Mouse (Mus musculus): ENCODE measurements around the gene Klhl35. TPM values are rescaled to one million over a fixed set of nuclear protein-coding genes. Genes with fewer than 3 reads are reported as not detected.
A peak's percentile ranks its signal among the peaks of the same experiment; 100 is the strongest.

Klhl35 gene
- polyA plus RNA-seq, 1 experiment from 2014 or later = 2.4 TPM

- Histone ChIP-seq H3K4me1 (ENCODE audit: control insufficient read depth, insufficient read depth, low read length) (peaks cover 12% of the 10 kb centered on the region; the same call in 1 of the 2 replicates), H3K36me3 (ENCODE audit: control insufficient read depth, insufficient read depth, low read length) (peaks cover 41% of the 10 kb centered on the region), H3K27me3 (ENCODE audit: control insufficient read depth, insufficient read depth, low read length) (no peaks in the 10 kb centered on the region), H3K9ac (replicated peaks; ENCODE audit: low read depth, low read length) (no peak overlapping the region), H3K9me3 (ENCODE audit: control insufficient read depth, low read length) (no peaks in the 10 kb centered on the region), H3K4me3 (ENCODE audit: low read depth, low read length) (no peak overlapping the region), H3K27ac (ENCODE audit: low read depth, low read length) (no peak overlapping the region), H3K4me2 (ENCODE audit: low read depth, low read length) (no peak overlapping the region)
- 90% methylated on average over 2 of the region's 2 CpGs for WGBS
- no peak for ATAC-seq (ENCODE audit: low read depth)
Measured at GRCm38 (mm10) chr7:99475562-99475911, 9.7 kb downstream of the Klhl35 start.

GRCm38 (mm10) chr7:99476558-99477114 lies 10.8 kb downstream of the Klhl35 start:
- ATAC-seq (ENCODE audit: low read depth) = no peak
- Histone ChIP-seq H3K4me1 (ENCODE audit: control insufficient read depth, insufficient read depth, low read length) (peaks cover 14% of the 10 kb centered on the region), H3K27ac (ENCODE audit: low read depth, low read length) (no peak overlapping the region), H3K27me3 (ENCODE audit: control insufficient read depth, insufficient read depth, low read length) (no peaks in the 10 kb centered on the region), H3K4me3 (ENCODE audit: low read depth, low read length) (no peak overlapping the region), H3K36me3 (ENCODE audit: control insufficient read depth, insufficient read depth, low read length) (peaks cover 52% of the 10 kb centered on the region), H3K9me3 (ENCODE audit: control insufficient read depth, low read length) (no peaks in the 10 kb centered on the region), H3K4me2 (ENCODE audit: low read depth, low read length) (no peak overlapping the region), H3K9ac (replicated peaks; ENCODE audit: low read depth, low read length) (no peak overlapping the region)
- WGBS = 31% methylated on average over 3 of the region's 3 CpGs

GRCm38 (mm10) chr7:99477235-99477634 lies 11.4 kb downstream of the Klhl35 start:
- Histone ChIP-seq H3K9me3 (ENCODE audit: control insufficient read depth, low read length) (no peaks in the 10 kb centered on the region), H3K4me1 (ENCODE audit: control insufficient read depth, insufficient read depth, low read length) (peaks cover 20% of the 10 kb centered on the region), H3K27me3 (ENCODE audit: control insufficient read depth, insufficient read depth, low read length) (no peaks in the 10 kb centered on the region), H3K4me2 (ENCODE audit: low read depth, low read length) (no peak overlapping the region), H3K27ac (ENCODE audit: low read depth, low read length) (no peak overlapping the region), H3K4me3 (ENCODE audit: low read depth, low read length) (no peak overlapping the region), H3K9ac (replicated peaks; ENCODE audit: low read depth, low read length) (no peak overlapping the region), H3K36me3 (ENCODE audit: control insufficient read depth, insufficient read depth, low read length) (peaks cover 56% of the 10 kb centered on the region)
- 86% methylated on average over 5 of the region's 5 CpGs for WGBS
- ATAC-seq (ENCODE audit: low read depth) = no peak

GRCm38 (mm10) chr7:99482637-99483036 lies 16.8 kb downstream of the Klhl35 start:
- peaks cover 45% of the 10 kb centered on the region for H3K36me3 ChIP-seq (ENCODE audit: control insufficient read depth, insufficient read depth, low read length)
- peak overlapping the region; percentile 69 for H3K9ac ChIP-seq (replicated peaks; ENCODE audit: low read depth, low read length)
- H3K4me2 ChIP-seq (ENCODE audit: low read depth, low read length) = peak overlapping the region; percentile 86
- H3K9me3 ChIP-seq (ENCODE audit: control insufficient read depth, low read length) = no peaks in the 10 kb centered on the region
- peaks cover 22% of the 10 kb centered on the region for H3K4me1 ChIP-seq (ENCODE audit: control insufficient read depth, insufficient read depth, low read length)
- no peaks in the 10 kb centered on the region for H3K27me3 ChIP-seq (ENCODE audit: control insufficient read depth, insufficient read depth, low read length)
- peak overlapping the region; percentile 66; the same call in 1 of the 2 replicates for H3K27ac ChIP-seq (ENCODE audit: low read depth, low read length)
- H3K4me3 ChIP-seq (ENCODE audit: low read depth, low read length) = peak overlapping the region; percentile 65
- ATAC-seq (ENCODE audit: low read depth) = no peak
- 2% methylated on average over 6 of the region's 6 CpGs for WGBS

GRCm38 (mm10) chr7:99483271-99483923 lies 17.6 kb downstream of the Klhl35 start, which contains the start of gene Rps3:
Gene Rps3 (minus strand): TSS chr7:99483738.
- H3K27me3 ChIP-seq (ENCODE audit: control insufficient read depth, insufficient read depth, low read length) = no peaks in the 10 kb centered on the region
- peak; percentile 96 for ATAC-seq (ENCODE audit: low read depth)
- peak within 1 kb of the TSS; percentile 86 for H3K4me2 ChIP-seq (ENCODE audit: low read depth, low read length)
- H3K27ac ChIP-seq (ENCODE audit: low read depth, low read length) = peak within 1 kb of the TSS; percentile 66; the same call in 1 of the 2 replicates
- peak within 1 kb of the TSS; percentile 69 for H3K9ac ChIP-seq (replicated peaks; ENCODE audit: low read depth, low read length)
- under 1% methylated on average over 45 of the region's 45 CpGs for WGBS
- no peaks in the 10 kb centered on the region for H3K9me3 ChIP-seq (ENCODE audit: control insufficient read depth, low read length)
- H3K4me3 ChIP-seq (ENCODE audit: low read depth, low read length) = peak within 1 kb of the TSS; percentile 65
- peaks cover 22% of the 10 kb centered on the region for H3K4me1 ChIP-seq (ENCODE audit: control insufficient read depth, insufficient read depth, low read length)
- peaks cover 37% of the 10 kb centered on the region for H3K36me3 ChIP-seq (ENCODE audit: control insufficient read depth, insufficient read depth, low read length)

GRCm38 (mm10) chr7:99483924-99484319 lies 18.1 kb downstream of the Klhl35 start:
- Histone ChIP-seq H3K36me3 (ENCODE audit: control insufficient read depth, insufficient read depth, low read length) (peaks cover 32% of the 10 kb centered on the region), H3K9ac (replicated peaks; ENCODE audit: low read depth, low read length) (no peak overlapping the region), H3K27ac (ENCODE audit: low read depth, low read length) (no peak overlapping the region; the same call in 1 of the 2 replicates), H3K27me3 (ENCODE audit: control insufficient read depth, insufficient read depth, low read length) (no peaks in the 10 kb centered on the region), H3K4me1 (ENCODE audit: control insufficient read depth, insufficient read depth, low read length) (peaks cover 22% of the 10 kb centered on the region), H3K4me2 (ENCODE audit: low read depth, low read length) (peak overlapping the region; percentile 47), H3K4me3 (ENCODE audit: low read depth, low read length) (peak overlapping the region; percentile 65), H3K9me3 (ENCODE audit: control insufficient read depth, low read length) (no peaks in the 10 kb centered on the region)
- peak; percentile 39; the same call in 1 of the 2 replicates for ATAC-seq (ENCODE audit: low read depth)
- 44% methylated on average over 8 of the region's 8 CpGs for WGBS

- 97% methylated on average over 1 of the region's 1 CpGs for WGBS
- no peak overlapping the region for H3K9ac ChIP-seq (replicated peaks; ENCODE audit: low read depth, low read length)
- H3K4me3 ChIP-seq (ENCODE audit: low read depth, low read length) = no peak overlapping the region
- H3K27ac ChIP-seq (ENCODE audit: low read depth, low read length) = no peak overlapping the region
- no peak for ATAC-seq (ENCODE audit: low read depth)
- H3K4me1 ChIP-seq (ENCODE audit: control insufficient read depth, insufficient read depth, low read length) = peaks cover 20% of the 10 kb centered on the region
- H3K27me3 ChIP-seq (ENCODE audit: control insufficient read depth, insufficient read depth, low read length) = no peaks in the 10 kb centered on the region
- H3K4me2 ChIP-seq (ENCODE audit: low read depth, low read length) = no peak overlapping the region
- no peaks in the 10 kb centered on the region for H3K9me3 ChIP-seq (ENCODE audit: control insufficient read depth, low read length)
- H3K36me3 ChIP-seq (ENCODE audit: control insufficient read depth, insufficient read depth, low read length) = peaks cover 24% of the 10 kb centered on the region
Measured at GRCm38 (mm10) chr7:99484679-99485078, 18.9 kb downstream of the Klhl35 start.

- no peak overlapping the region for H3K27ac ChIP-seq (ENCODE audit: low read depth, low read length)
- no peak for ATAC-seq (ENCODE audit: low read depth)
- H3K4me1 ChIP-seq (ENCODE audit: control insufficient read depth, insufficient read depth, low read length) = no peaks in the 10 kb centered on the region
- H3K4me2 ChIP-seq (ENCODE audit: low read depth, low read length) = no peak overlapping the region
- no peak overlapping the region for H3K4me3 ChIP-seq (ENCODE audit: low read depth, low read length)
- no peak overlapping the region for H3K9ac ChIP-seq (replicated peaks; ENCODE audit: low read depth, low read length)
- 76% methylated on average over 5 of the region's 5 CpGs for WGBS
- no peaks in the 10 kb centered on the region for H3K9me3 ChIP-seq (ENCODE audit: control insufficient read depth, low read length)
- no peaks in the 10 kb centered on the region for H3K36me3 ChIP-seq (ENCODE audit: control insufficient read depth, insufficient read depth, low read length)
- H3K27me3 ChIP-seq (ENCODE audit: control insufficient read depth, insufficient read depth, low read length) = no peaks in the 10 kb centered on the region
Measured at GRCm38 (mm10) chr7:99489708-99490107, 23.9 kb downstream of the Klhl35 start.

- ATAC-seq (ENCODE audit: low read depth) = no peak
- Histone ChIP-seq H3K4me3 (ENCODE audit: low read depth, low read length) (no peak overlapping the region), H3K9me3 (ENCODE audit: control insufficient read depth, low read length) (no peaks in the 10 kb centered on the region), H3K4me1 (ENCODE audit: control insufficient read depth, insufficient read depth, low read length) (no peaks in the 10 kb centered on the region), H3K4me2 (ENCODE audit: low read depth, low read length) (no peak overlapping the region), H3K27ac (ENCODE audit: low read depth, low read length) (no peak overlapping the region), H3K36me3 (ENCODE audit: control insufficient read depth, insufficient read depth, low read length) (no peaks in the 10 kb centered on the region), H3K9ac (replicated peaks; ENCODE audit: low read depth, low read length) (no peak overlapping the region), H3K27me3 (ENCODE audit: control insufficient read depth, insufficient read depth, low read length) (no peaks in the 10 kb centered on the region)
- 25% methylated on average over 1 of the region's 1 CpGs for WGBS
Measured at GRCm38 (mm10) chr7:99499128-99499527, 33.3 kb downstream of the Klhl35 start.
